Mouse (Mus musculus) spleen, postnatal 14 days (tissue): Measurements from ENCODE around the gene Rpl14.

Experiments used
- DNase-seq, 2 experiments: peaks; one replicate each; pipeline ENCODE4 v3.0.0; 2021 to 2022; ENCODE audit warnings: low spot score in 2 of 2

The Rpl14 gene

GRCm38 (mm10) chr9:120571593-120572385 lies 545 bp downstream of the Rpl14 start:
- no peak for DNase-seq

- DNase-seq: no peak
Observed at GRCm38 (mm10) chr9:120575748-120576661, 4.8 kb downstream of the Rpl14 start.

- no peak for DNase-seq
Observed at GRCm38 (mm10) chr9:120576662-120577013, 5.4 kb downstream of the Rpl14 start.

- DNase-seq: peak; percentile 77 to 85
Observed at GRCm38 (mm10) chr9:120577133-120577651, 5.9 kb downstream of the Rpl14 start.

GRCm38 (mm10) chr9:120577706-120578405 lies 6.6 kb downstream of the Rpl14 start:
- no peak for DNase-seq

GRCm38 (mm10) chr9:120578701-120579100 lies 7.5 kb downstream of the Rpl14 start:
- no peak for DNase-seq

- no peak for DNase-seq
Observed at GRCm38 (mm10) chr9:120579808-120580207, 8.6 kb downstream of the Rpl14 start.

- peak in 1 of 2 experiments; percentile 21 for DNase-seq
Observed at GRCm38 (mm10) chr9:120581941-120582618, 10.8 kb downstream of the Rpl14 start.

GRCm38 (mm10) chr9:120582619-120583308 lies 11.5 kb downstream of the Rpl14 start:
- peak; percentile 69 to 84 for DNase-seq

- DNase-seq: no peak
Observed at GRCm38 (mm10) chr9:120583314-120583713, 12.1 kb downstream of the Rpl14 start.

GRCm38 (mm10) chr9:120586546-120586945 lies 15.3 kb downstream of the Rpl14 start:
- DNase-seq: peak; percentile 42 to 69

- DNase-seq: peak; percentile 45 to 66
Observed at GRCm38 (mm10) chr9:120591490-120591889, 20.2 kb downstream of the Rpl14 start.

GRCm38 (mm10) chr9:120593383-120594101 lies 22.3 kb downstream of the Rpl14 start:
- no peak for DNase-seq

- no peak for DNase-seq
Observed at GRCm38 (mm10) chr9:120594839-120595238, 23.6 kb downstream of the Rpl14 start.

GRCm38 (mm10) chr9:120595306-120595705 lies 24.1 kb downstream of the Rpl14 start:
- DNase-seq: no peak

GRCm38 (mm10) chr9:120601488-120602171 lies 30.4 kb downstream of the Rpl14 start:
- peak in 1 of 2 experiments; percentile 43 for DNase-seq

- no peak for DNase-seq
Observed at GRCm38 (mm10) chr9:120602172-120602838, 31.1 kb downstream of the Rpl14 start.

- peak; percentile 44 to 53 for DNase-seq
Observed at GRCm38 (mm10) chr9:120602839-120603511, 31.7 kb downstream of the Rpl14 start.
